Mouse (Mus musculus) kidney, adult 2 months (tissue): ENCODE data around the gene Rbm7.

ENCODE experiments used
- CTCF ChIP-seq: fragments of 200-500 bp; conservative IDR thresholded peaks from 2 replicates; pipeline ENCODE4 v1.5.1; 2011; ENCODE audit warnings: low read depth, mild to moderate bottlenecking, control low read depth, low read length, moderate library complexity, mixed read lengths; ENCODE audit not compliant: insufficient read depth, insufficient read length
- POLR2A ChIP-seq: fragments of 200-500 bp; IDR thresholded peaks from one replicate; pipeline ENCODE4 v1.6.1; 2011; ENCODE audit warnings: low read depth, low read length, control low read depth

GRCm38 (mm10) chr9:48473131-48473530, 22.0 kb downstream of the Rbm7 start:
- TF ChIP-seq CTCF = no peak
- TF ChIP-seq POLR2A = no peak
